Mouse (Mus musculus) forebrain, embryonic 11.5 days (tissue): ENCODE measurements at regions not wholly inside any gene's neighbourhood (a gene's known extent, or its start where the extent isn't known, plus 50 kb on each side); places are given as distances from the start of the nearest gene placed in this dataset.
A peak's percentile ranks its signal among the peaks of the same experiment; 100 is the strongest.

Experiments
- ATAC-seq: fragments of 200-750 bp; cut with Nextera tagmentation; replicated peaks from 2 replicates; pipeline ENCODE4 v1.8.0; 2017; ENCODE audit warnings: moderate TSS enrichment; ENCODE audit not compliant: low FRiP score
- DNase-seq: peaks from one replicate; pipeline ENCODE4 v3.0.0-alpha.2; 2017; ENCODE audit warnings: low spot score
- H3K27ac ChIP-seq: fragments of 300-500 bp; sonication (generic); 2 replicates; pipeline ENCODE4 v1.5.1; 2014; ENCODE audit warnings: low read depth, low read length
- H3K27me3 ChIP-seq: fragments of 300-500 bp; sonication (generic); 2 replicates; pipeline ENCODE4 v1.6.1; 2014; ENCODE audit warnings: mild to moderate bottlenecking, low read length, mixed read lengths; ENCODE audit not compliant: control insufficient read depth, insufficient read depth
- H3K36me3 ChIP-seq: fragments of 300-500 bp; sonication (generic); 2 replicates; pipeline ENCODE4 v1.6.1; 2014; ENCODE audit warnings: mild to moderate bottlenecking, low read length, moderate library complexity, mixed read lengths; ENCODE audit not compliant: control insufficient read depth, insufficient read depth
- H3K4me1 ChIP-seq: fragments of 300-500 bp; sonication (generic); replicated peaks from 2 replicates; pipeline ENCODE4 v1.6.1; 2014; ENCODE audit warnings: low read length, mixed read lengths; ENCODE audit not compliant: control insufficient read depth, insufficient read depth
- H3K4me2 ChIP-seq: fragments of 300-500 bp; sonication (generic); 2 replicates; pipeline ENCODE4 v1.6.1; 2014; ENCODE audit warnings: low read depth, mild to moderate bottlenecking, low read length, moderate library complexity, mixed read lengths; ENCODE audit not compliant: severe bottlenecking
- H3K4me3 ChIP-seq: fragments of 300-500 bp; sonication (generic); 2 replicates; pipeline ENCODE4 v1.5.1; 2014; ENCODE audit warnings: low read depth, low read length
- H3K9ac ChIP-seq: fragments of 300-500 bp; sonication (generic); 2 replicates; pipeline ENCODE4 v1.6.1; 2014; ENCODE audit warnings: low read length
- H3K9me3 ChIP-seq: fragments of 300-500 bp; sonication (generic); 2 replicates; pipeline ENCODE4 v1.6.1; 2016; ENCODE audit warnings: low read length, mixed read lengths; ENCODE audit not compliant: control insufficient read depth
- WGBS: fragments of 180-500 bp; shearing (Covaris S2); extraction: QIAGEN DNeasy Blood & Tissue Kit; methylation state at CpG from one replicate; pipeline ENCODE4 v1.1.7; 2014; 5-methylcytosine and 5-hydroxymethylcytosine counted together

- DNase-seq = no peak
Observed at GRCm38 (mm10) chr3:34593279-34593678, 56.9 kb upstream of the Sox2 start.

GRCm38 (mm10) chr3:34577896-34578530, 72.2 kb upstream of the Sox2 start:
- no peak overlapping the region for H3K9ac ChIP-seq
- DNase-seq = peak; percentile 42
- H3K4me1 ChIP-seq = peaks cover 21% of the 10 kb centered on the region
- WGBS = 24% methylated on average over 8 of the region's 8 CpGs
- no peak overlapping the region for H3K4me2 ChIP-seq
- no peak overlapping the region for H3K27ac ChIP-seq
- no peaks in the 10 kb centered on the region for H3K9me3 ChIP-seq
- H3K36me3 ChIP-seq = no peaks in the 10 kb centered on the region
- peak; percentile 52; the same call in 1 of the 2 replicates for ATAC-seq
- peaks cover 2% of the 10 kb centered on the region; the same call in 1 of the 2 replicates for H3K27me3 ChIP-seq
- no peak overlapping the region for H3K4me3 ChIP-seq

More at GRCm38 (mm10) chr3:34593279-34593678, 56.9 kb upstream of the Sox2 start:
- H3K36me3 ChIP-seq = no peaks in the 10 kb centered on the region
- H3K27me3 ChIP-seq = no peaks in the 10 kb centered on the region
- H3K4me3 ChIP-seq = no peak overlapping the region
- H3K4me2 ChIP-seq = no peak overlapping the region
- H3K4me1 ChIP-seq = peaks cover 5% of the 10 kb centered on the region; the same call in 1 of the 2 replicates
- H3K9me3 ChIP-seq = no peaks in the 10 kb centered on the region
- ATAC-seq = no peak
- no peak overlapping the region for H3K9ac ChIP-seq
- 59% methylated on average over 4 of the region's 4 CpGs for WGBS
- no peak overlapping the region for H3K27ac ChIP-seq

GRCm38 (mm10) chr3:34577115-34577514, 73.1 kb upstream of the Sox2 start:
- Histone ChIP-seq H3K9ac (no peak overlapping the region), H3K36me3 (no peaks in the 10 kb centered on the region), H3K4me1 (peaks cover 21% of the 10 kb centered on the region), H3K9me3 (no peaks in the 10 kb centered on the region), H3K4me3 (no peak overlapping the region), H3K27me3 (peaks cover 2% of the 10 kb centered on the region; the same call in 1 of the 2 replicates), H3K27ac (no peak overlapping the region), H3K4me2 (no peak overlapping the region)
- no peak for ATAC-seq
- DNase-seq = no peak
- WGBS = 47% methylated on average over 6 of the region's 6 CpGs

GRCm38 (mm10) chr3:34576159-34576558, 74.0 kb upstream of the Sox2 start:
- no peak for DNase-seq

GRCm38 (mm10) chr3:34574711-34575350, 75.4 kb upstream of the Sox2 start:
- no peak overlapping the region for H3K4me2 ChIP-seq
- no peak for DNase-seq
- 0 out of 2 replicates have a peak, but pooled peaks have one; percentile 21 for ATAC-seq
- H3K4me1 ChIP-seq = peaks cover 21% of the 10 kb centered on the region
- no peaks in the 10 kb centered on the region; the same call in 1 of the 2 replicates for H3K27me3 ChIP-seq
- H3K27ac ChIP-seq = no peak overlapping the region
- H3K36me3 ChIP-seq = no peaks in the 10 kb centered on the region
- no peak overlapping the region for H3K9ac ChIP-seq
- no peaks in the 10 kb centered on the region for H3K9me3 ChIP-seq
- no peak overlapping the region for H3K4me3 ChIP-seq
- WGBS = 50% methylated on average over 9 of the region's 9 CpGs

More at GRCm38 (mm10) chr3:34576159-34576558, 74.0 kb upstream of the Sox2 start:
- no peak overlapping the region for H3K4me2 ChIP-seq
- peaks cover 2% of the 10 kb centered on the region; the same call in 1 of the 2 replicates for H3K27me3 ChIP-seq
- 31% methylated on average over 11 of the region's 11 CpGs for WGBS
- no peak overlapping the region for H3K4me3 ChIP-seq
- ATAC-seq = no peak
- H3K27ac ChIP-seq = no peak overlapping the region
- no peaks in the 10 kb centered on the region for H3K36me3 ChIP-seq
- H3K9ac ChIP-seq = no peak overlapping the region
- peaks cover 21% of the 10 kb centered on the region for H3K4me1 ChIP-seq
- no peaks in the 10 kb centered on the region for H3K9me3 ChIP-seq

GRCm38 (mm10) chr3:34573312-34573711, 76.9 kb upstream of the Sox2 start:
- no peak overlapping the region for H3K9ac ChIP-seq
- WGBS = 95% methylated on average over 7 of the region's 7 CpGs

GRCm38 (mm10) chr3:34572081-34572480, 78.1 kb upstream of the Sox2 start:
- H3K27ac ChIP-seq = no peak overlapping the region

More at GRCm38 (mm10) chr3:34573312-34573711, 76.9 kb upstream of the Sox2 start:
- H3K4me2 ChIP-seq = no peak overlapping the region
- H3K36me3 ChIP-seq = no peaks in the 10 kb centered on the region
- no peaks in the 10 kb centered on the region; the same call in 1 of the 2 replicates for H3K27me3 ChIP-seq
- DNase-seq (no peak), ATAC-seq (no peak)
- H3K9me3 ChIP-seq = no peaks in the 10 kb centered on the region
- H3K4me1 ChIP-seq = peaks cover 20% of the 10 kb centered on the region
- no peak overlapping the region for H3K27ac ChIP-seq
- H3K4me3 ChIP-seq = no peak overlapping the region

GRCm38 (mm10) chr3:34571630-34572029, 78.6 kb upstream of the Sox2 start:
- H3K27me3 ChIP-seq = no peaks in the 10 kb centered on the region; the same call in 1 of the 2 replicates

More at GRCm38 (mm10) chr3:34572081-34572480, 78.1 kb upstream of the Sox2 start:
- Histone ChIP-seq H3K9me3 (no peaks in the 10 kb centered on the region), H3K4me3 (no peak overlapping the region), H3K36me3 (no peaks in the 10 kb centered on the region), H3K4me1 (peaks cover 18% of the 10 kb centered on the region), H3K27me3 (no peaks in the 10 kb centered on the region; the same call in 1 of the 2 replicates), H3K9ac (no peak overlapping the region), H3K4me2 (no peak overlapping the region)
- DNase-seq (no peak), ATAC-seq (no peak)
- whole genome bisulfite sequencing = 90% methylated on average over 6 of the region's 6 CpGs

More at GRCm38 (mm10) chr3:34571630-34572029, 78.6 kb upstream of the Sox2 start:
- WGBS = 71% methylated on average over 9 of the region's 9 CpGs
- peak; percentile 42 for DNase-seq
- H3K36me3 ChIP-seq = no peaks in the 10 kb centered on the region
- H3K4me2 ChIP-seq = no peak overlapping the region
- no peak overlapping the region for H3K27ac ChIP-seq
- no peaks in the 10 kb centered on the region for H3K9me3 ChIP-seq
- ATAC-seq = 0 out of 2 replicates have a peak, but pooled peaks have one; percentile 11
- no peak overlapping the region for H3K9ac ChIP-seq
- H3K4me3 ChIP-seq = no peak overlapping the region
- H3K4me1 ChIP-seq = peaks cover 16% of the 10 kb centered on the region
